ENCODE assay signal across 8 mouse cellular contexts in the genomic region with DNA sequence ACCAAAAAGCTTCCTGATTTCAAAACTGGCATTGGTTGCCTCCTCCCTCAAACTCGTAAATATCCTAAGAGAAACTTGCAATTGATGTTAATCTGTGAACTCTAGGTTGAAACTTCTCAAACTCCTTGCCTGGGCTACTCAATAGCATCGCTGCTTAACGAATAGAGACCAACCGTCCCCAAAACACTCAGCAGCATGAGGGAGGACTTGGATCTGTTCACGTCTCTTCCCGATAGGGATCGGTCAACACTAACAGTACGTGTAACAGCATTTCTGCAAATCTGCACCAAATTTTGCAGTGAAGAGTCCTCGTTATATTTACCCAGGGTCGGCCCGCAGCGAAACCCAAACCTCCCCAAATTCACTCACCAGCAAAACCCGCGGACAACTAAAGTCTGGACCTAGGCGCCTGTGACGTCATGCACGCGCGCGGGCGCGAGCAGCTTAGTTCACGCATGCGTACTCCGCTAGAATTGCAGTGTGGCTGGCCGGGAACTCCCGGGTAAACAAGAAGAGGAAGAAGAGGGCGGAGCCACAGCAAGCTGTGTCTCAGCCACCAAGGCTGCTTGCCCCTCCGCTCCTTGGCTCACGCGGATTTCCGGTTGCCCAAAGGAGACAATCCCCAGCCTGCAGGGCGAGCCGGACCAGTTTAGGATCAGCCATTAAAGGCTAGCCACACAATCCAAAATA. TPM values are rescaled to one million over a fixed set of nuclear protein-coding genes. Genes with fewer than 3 reads are reported as not detected.
DNase-seq lines count a peak whose midpoint lies in the region; ATAC-seq lines count a peak whose summit lies in the region.

A gene (minus strand): TSS at position 441 of the 690 bp plus-strand sequence.

- WGBS in hindbrain, embryonic 12.5 days = 1% methylated on average over 34 of the region's 34 CpGs

- peaks cover 9% of the 10 kb centered on the region for H3K4me1 ChIP-seq in hindbrain, embryonic 12.5 days

- ATAC-seq in hindbrain, embryonic 12.5 days (ENCODE audit: low FRiP score) = peak; percentile 100

- H3K36me3 ChIP-seq in hindbrain, embryonic 12.5 days = peaks cover 4% of the 10 kb centered on the region; the same call in 1 of the 2 replicates

- H3K9ac ChIP-seq in hindbrain, embryonic 12.5 days = peak within 1 kb of the TSS; percentile 63

- peak within 1 kb of the TSS; percentile 52 for H3K4me3 ChIP-seq in hindbrain, embryonic 12.5 days

- no peaks in the 10 kb centered on the region for H3K27me3 ChIP-seq in hindbrain, embryonic 12.5 days

- peak within 1 kb of the TSS; percentile 52 for H3K4me2 ChIP-seq in hindbrain, embryonic 12.5 days (replicated peaks)

- no peaks in the 10 kb centered on the region for H3K9me3 ChIP-seq in hindbrain, embryonic 12.5 days (replicated peaks)

- H3K27ac ChIP-seq in hindbrain, embryonic 12.5 days = peak within 1 kb of the TSS; percentile 76

- DNase-seq in NIH3T3 (ENCODE audit: low read depth) = peak; percentile 100
- DNase-seq in cerebellum, postnatal 10 days = peak; percentile 98 to 99
- peak; percentile 91 to 94 for DNase-seq in frontal cortex, postnatal 10 days (ENCODE audit: low spot score in 2 of 2)
- peak; percentile 96 to 97 for DNase-seq in layer of hippocampus, postnatal 14 days (ENCODE audit: low spot score in 2 of 2)
- peak; percentile 97 for DNase-seq in lung, postnatal 14 days
- peak; percentile 93 for DNase-seq in retina, adult 2 months (ENCODE audit: low read depth, low spot score)
- DNase-seq in thymus, postnatal 36 days = peak; percentile 93 to 95

RNA-seq across cellular contexts. Expression of the gene that starts here (rescaled TPM):
- 36.9 and 37.3 TPM in 2 replicates for polyA plus RNA-seq in hindbrain, embryonic 12.5 days (2016; fragmentation: Nextera tagmentation; extraction: Ambion mirVana)
- total RNA-seq in layer of hippocampus, postnatal 14 days (2021) = 10 to 100 TPM; 16.0 to 18.0 TPM

Comparison
In these comparisons a context has a peak if more than half of its experiments do, and no peak if none do; other contexts are left out.
1. Peak in every context shown above with its lines: DNase-seq, ATAC-seq, H3K4me3 ChIP-seq and H3K27ac ChIP-seq.